Mouse (Mus musculus) brain, embryonic 14.5 days (tissue): ENCODE results near the gene Fbxo21. TPM values are rescaled to one million over a fixed set of nuclear protein-coding genes. Genes with fewer than 3 reads are reported as not detected.

ENCODE experiments used
- DNase-seq: peaks from one replicate; pipeline ENCODE4 v3.0.0-alpha.2; 2011; ENCODE audit warnings: low read depth
- CTCF ChIP-seq: fragments of 200-500 bp; IDR thresholded peaks from 2 replicates; pipeline ENCODE4 v1.5.1; 2012; ENCODE audit warnings: inconsistent platforms, mild to moderate bottlenecking, moderate library complexity, borderline replicate concordance; ENCODE audit not compliant: insufficient read depth, insufficient read length; ENCODE audit errors: extremely low read depth
- POLR2A ChIP-seq: fragments of 200-500 bp; IDR thresholded peaks from 2 replicates; pipeline ENCODE4 v1.6.1; 2012; ENCODE audit warnings: mild to moderate bottlenecking, inconsistent platforms, borderline replicate concordance; ENCODE audit not compliant: poor library complexity, insufficient read depth, insufficient read length, severe bottlenecking; ENCODE audit errors: extremely low read depth
- polyA plus RNA-seq: library from polyadenylated mRNA; depleted of rRNA; stranded (reverse); fragments of >200 nt; gene quantifications from 2 replicates; pipeline ENCODE4 v1.2.3, GENCODE M21; 2012

Fbxo21 gene
- polyA plus RNA-seq, 1 experiment: 171 TPM

DNA sequence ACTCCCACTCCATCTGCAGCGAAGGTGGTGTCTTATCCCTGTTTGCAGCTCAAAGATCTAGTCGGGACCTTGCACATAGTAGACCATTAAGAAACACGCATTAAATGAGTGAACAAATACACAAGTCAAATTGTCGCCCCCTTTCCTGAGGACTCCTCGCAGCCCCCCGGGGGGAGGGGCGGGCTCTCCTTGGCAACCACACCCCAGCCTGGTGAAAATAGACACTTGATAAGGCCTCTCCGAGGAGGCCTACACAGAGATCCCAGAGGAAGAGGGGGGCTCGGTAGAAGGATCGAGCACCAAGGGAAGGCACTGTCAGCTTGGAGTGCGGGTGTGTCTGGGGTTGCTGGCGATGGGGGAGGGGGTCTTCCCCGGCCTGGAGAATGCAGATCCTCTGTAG is 49.8 kb downstream of the Fbxo21 start:
- no peak for DNase-seq
- TF ChIP-seq CTCF (no peak), POLR2A (no peak)

DNA sequence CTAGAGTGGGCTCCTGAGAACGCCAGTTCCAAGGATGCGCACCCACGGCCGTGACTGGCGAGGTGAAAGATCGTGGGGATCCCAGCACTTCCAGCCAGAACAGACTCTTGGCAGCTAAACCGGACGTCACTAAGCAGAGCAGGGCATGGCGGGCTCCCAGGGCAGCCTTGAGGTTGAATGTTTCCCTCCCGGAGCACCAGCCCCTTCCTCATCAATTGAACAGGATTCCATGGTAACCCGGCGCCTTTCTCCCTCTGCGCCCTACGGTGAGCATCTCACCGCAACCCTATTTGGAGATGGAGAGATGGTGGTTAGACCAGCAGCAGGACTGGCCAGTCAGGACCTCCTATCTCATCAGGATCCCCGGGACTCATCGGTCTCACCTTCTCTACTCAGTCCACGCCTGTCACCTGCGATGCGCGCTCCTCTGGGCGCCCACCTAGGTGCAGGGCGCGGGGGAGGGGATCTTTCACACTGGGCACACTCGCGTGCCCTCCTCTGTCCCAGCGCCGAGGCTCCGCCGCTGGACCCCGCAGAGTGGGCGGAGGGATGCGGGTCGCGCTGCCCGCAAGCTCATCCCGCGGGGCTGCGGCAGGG is 50.7 kb downstream of the Fbxo21 start:
- DNase-seq: no peak
- TF ChIP-seq CTCF: no peak
- TF ChIP-seq POLR2A: no peak

DNA sequence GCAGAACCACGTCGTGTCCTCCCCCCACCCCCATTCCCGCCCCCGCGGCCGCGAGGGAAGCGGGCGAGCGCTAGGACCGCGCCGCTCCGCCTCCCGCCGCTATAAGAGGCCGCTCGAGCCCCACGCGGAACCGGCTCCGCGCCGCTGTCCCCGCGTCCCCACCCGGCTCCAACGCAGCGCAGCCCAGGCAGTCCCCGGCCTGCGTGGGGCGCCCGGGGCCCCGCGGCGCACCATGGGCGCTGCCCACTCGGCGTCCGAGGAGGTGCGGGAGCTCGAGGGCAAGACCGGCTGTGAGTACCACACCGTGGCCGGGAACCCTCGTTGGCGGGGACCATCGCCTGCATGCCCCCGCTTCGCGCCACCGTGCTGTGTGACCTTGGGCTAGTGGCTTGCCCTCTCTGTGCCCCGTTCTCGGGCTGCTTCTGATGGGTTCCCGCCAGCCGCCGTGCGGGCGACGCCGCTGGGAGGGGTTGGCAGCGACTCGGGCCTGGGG is 51.2 kb downstream of the Fbxo21 start, which contains the start of gene Tesc:
TSS of gene Tesc (plus strand) at position 46 of the 493 bp plus-strand sequence.
- TF ChIP-seq POLR2A (no peak), CTCF (no peak)
- DNase-seq: no peak

- no peak for DNase-seq
- TF ChIP-seq POLR2A (no peak), CTCF (no peak)
Measured at GRCm38 (mm10) chr5:118028191-118029034, 51.9 kb downstream of the Fbxo21 start.

- TF ChIP-seq CTCF (no peak), POLR2A (no peak)
- DNase-seq: no peak
Measured at GRCm38 (mm10) chr5:118029035-118029408, 52.5 kb downstream of the Fbxo21 start.

DNA sequence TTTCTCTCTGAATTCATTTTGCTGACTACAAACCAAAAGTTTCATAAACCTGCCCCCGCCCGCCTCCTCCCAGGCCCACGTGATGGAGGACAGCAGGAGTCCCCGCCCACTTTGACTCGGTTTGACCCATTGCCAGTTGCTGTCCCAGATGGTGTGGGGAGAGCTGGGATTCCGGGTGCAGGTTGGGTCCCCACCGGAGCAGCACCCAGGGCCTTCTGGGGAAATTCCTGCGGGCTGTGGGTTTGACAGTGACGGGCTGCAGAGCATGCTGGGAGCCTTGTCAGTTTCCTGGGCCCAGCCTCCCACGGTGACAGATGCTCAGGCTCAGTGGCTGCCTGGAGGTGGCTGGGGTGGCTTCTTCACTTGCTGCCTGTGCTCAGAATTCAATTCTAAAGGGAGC is 52.9 kb downstream of the Fbxo21 start:
- TF ChIP-seq POLR2A (no peak), CTCF (no peak)
- DNase-seq: peak; percentile 65

GRCm38 (mm10) chr5:118030022-118030675 is 53.6 kb downstream of the Fbxo21 start:
- TF ChIP-seq CTCF (no peak), POLR2A (no peak)
- no peak for DNase-seq

GRCm38 (mm10) chr5:118031059-118031458 is 54.5 kb downstream of the Fbxo21 start:
- TF ChIP-seq POLR2A (no peak), CTCF (no peak)
- no peak for DNase-seq

DNA sequence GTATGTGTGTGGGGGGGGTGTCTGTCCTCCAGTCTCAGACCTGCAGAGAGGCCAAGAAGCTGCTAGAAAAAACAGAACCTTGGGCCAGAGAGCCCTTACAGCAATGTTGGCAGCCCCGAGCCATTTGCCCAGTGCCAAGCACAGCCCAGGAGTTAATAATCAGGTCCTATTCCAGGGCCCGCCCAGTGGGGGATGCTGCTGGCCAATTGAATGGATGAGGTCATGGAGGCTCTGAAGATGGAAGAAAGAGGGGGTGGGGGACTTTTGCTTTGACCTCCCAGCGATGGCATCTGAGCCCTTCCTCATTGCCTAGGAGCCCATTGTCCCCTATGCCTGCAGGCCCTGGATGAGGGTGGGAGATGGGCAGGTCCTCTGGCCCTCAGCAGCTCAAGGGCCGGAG is 55.0 kb downstream of the Fbxo21 start:
- TF ChIP-seq POLR2A: no peak
- no peak for TF ChIP-seq CTCF
- DNase-seq: peak; percentile 61

- no peak for DNase-seq
- TF ChIP-seq POLR2A (no peak), CTCF (no peak)
Measured at GRCm38 (mm10) chr5:118033328-118033727, 56.8 kb downstream of the Fbxo21 start.

- TF ChIP-seq CTCF (no peak), POLR2A (no peak)
- no peak for DNase-seq
Measured at GRCm38 (mm10) chr5:118033740-118034139, 57.2 kb downstream of the Fbxo21 start.
